Mouse (Mus musculus) large intestine, adult 2 months (tissue): Measurements from ENCODE around the gene Ephb1. TPM values are rescaled to one million over a fixed set of nuclear protein-coding genes. Genes with fewer than 3 reads are reported as not detected.

Experiments
- DNase-seq: peaks from one replicate; pipeline ENCODE4 v3.0.0-alpha.2; 2012; ENCODE audit warnings: low read depth, low spot score
- WGBS: fragments of 180-500 bp; shearing (Covaris S2); methylation state at CpG from one replicate; pipeline ENCODE4 v1.1.7; 2018; 5-methylcytosine and 5-hydroxymethylcytosine counted together
- polyA plus RNA-seq: library from polyadenylated mRNA; depleted of rRNA; stranded (reverse); fragments of >200 nt; gene quantifications from 2 replicates; pipeline ENCODE4 v1.2.3, GENCODE M21; 2012

The Ephb1 gene
- polyA plus RNA-seq, 1 experiment, result 0.56 TPM

DNA sequence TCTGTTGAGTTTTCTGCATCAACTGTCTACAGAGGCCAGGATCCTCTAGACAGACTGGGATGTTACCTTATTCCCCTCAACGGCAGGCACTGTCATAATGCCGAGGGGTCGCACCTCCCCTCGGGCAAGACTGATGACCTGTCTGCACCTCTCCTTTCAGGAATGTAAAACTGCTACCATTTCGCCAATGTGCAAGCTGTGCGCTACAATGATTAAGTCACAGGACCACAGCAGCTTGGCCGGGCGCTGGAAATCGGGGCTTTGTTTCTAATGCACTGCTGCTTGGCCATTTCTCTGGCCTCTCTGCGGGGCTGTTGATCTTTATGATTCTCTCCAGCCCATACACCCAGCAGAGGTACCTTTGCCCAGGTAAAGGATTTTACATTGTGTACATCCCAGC is 346.8 kb downstream of the Ephb1 start:
- no peak for DNase-seq
- 89% methylated on average over 10 of the region's 10 CpGs for WGBS

GRCm38 (mm10) chr9:102006539-102006938 is 348.0 kb downstream of the Ephb1 start:
- DNase-seq, result no peak
- 47% methylated on average over 2 of the region's 2 CpGs for WGBS

DNA sequence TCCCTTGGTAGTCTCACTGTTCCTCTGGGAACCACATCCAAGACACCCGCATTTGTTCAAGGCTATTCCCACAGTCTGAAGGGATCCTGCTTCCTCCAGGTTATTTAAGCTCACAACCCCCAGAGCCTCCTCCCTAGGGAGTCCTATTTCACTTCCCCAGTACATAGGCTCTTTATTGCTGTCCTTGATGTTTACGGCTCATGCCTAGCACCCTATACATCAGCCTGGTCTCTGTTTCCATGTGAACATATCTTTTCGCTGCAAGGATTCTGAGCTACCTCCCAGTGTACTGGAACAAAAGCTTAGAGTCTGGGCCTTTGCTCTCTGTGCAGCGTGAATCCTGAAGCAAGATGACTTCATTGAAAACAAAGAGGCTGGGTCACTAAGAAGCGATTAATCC is 351.6 kb downstream of the Ephb1 start:
- DNase-seq, result no peak
- 63% methylated on average over 5 of the region's 5 CpGs for WGBS

GRCm38 (mm10) chr9:102002186-102002585 is 352.3 kb downstream of the Ephb1 start:
- WGBS, result 84% methylated on average over 10 of the region's 10 CpGs
- DNase-seq, result no peak

DNA sequence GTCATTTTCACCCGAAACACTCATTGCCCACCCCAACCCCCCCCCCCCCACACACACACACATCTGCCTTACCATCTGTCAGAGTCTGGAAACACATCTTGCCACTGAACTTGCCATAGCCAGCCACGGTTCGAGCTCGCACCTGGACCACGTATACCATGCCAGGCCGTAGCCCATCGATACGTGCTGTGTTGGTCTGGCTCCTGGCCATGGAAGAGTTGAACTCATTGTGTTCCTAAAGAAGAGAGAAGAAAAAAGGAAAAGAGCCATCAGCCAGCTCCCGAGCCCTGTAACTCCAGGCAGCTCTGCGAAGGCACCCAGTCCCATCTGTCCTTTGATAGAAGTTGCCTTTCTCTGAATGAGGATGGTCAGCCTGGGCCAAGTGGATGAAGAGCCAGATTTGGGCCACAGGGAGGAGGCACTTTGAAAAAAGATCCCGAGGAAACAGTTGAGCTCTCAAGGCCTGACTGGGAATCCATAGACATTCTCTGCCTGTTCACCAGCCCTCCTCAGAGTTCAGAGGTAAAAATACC is 352.8 kb downstream of the Ephb1 start:
- DNase-seq, result no peak
- WGBS, result 89% methylated on average over 11 of the region's 11 CpGs

DNA sequence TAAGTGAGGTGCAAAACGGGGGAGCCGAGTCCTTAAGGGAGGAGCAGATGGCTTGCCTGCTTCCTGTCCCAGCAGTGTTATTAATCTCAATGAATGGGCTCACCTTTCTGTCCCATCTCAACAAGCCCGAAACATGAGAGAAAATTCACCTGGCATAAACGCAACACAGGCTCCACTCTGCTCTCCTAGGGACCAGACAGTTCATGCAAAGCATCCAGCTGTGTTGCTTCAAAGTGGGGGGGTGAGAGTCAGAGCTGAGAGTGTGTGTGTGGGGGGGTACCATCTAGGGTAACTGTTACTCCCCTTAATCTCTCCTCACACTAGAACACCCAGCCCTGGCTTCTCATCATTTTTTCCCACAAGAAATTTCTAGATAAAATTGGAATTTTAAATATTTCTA is 354.8 kb downstream of the Ephb1 start:
- WGBS, result 67% methylated on average over 4 of the region's 4 CpGs
- DNase-seq, result no peak

DNA sequence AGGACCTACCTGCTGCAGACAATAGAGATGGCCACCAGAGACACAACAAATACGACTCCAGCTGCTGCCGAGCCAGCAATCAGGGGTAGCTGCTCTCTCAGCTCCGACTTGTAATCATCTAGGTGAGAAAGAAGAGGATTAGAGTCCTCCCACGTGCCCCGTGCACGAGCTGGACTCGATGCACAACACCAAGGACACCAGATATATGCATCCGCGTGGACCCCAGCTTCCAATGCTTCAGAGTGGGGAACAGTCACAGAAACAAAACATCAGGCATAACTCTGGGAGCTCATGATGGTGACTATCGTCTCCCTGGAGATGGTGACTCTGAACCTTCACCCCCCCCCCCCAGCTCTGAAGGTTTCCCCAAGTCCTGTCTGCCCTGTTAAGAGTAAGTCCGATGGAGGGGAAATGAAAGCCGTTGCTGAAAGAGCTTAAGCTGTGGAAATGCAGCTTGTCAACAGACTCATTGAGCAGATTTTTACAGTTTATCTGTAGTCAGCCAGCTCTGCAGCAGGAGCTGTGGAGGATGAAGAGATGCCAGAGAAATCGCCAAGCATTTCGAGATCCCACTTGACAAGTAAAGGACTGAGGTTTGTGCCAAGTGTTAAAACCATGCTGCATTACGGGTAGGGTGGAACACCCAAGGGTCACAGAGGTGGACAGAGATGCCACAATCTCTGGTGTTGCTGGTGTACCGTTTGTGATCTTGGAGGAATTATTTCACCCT is 357.6 kb downstream of the Ephb1 start:
- WGBS, result 68% methylated on average over 16 of the region's 16 CpGs

GRCm38 (mm10) chr9:101996183-101996582 is 358.3 kb downstream of the Ephb1 start:
- 79% methylated on average over 7 of the region's 7 CpGs for WGBS
- no peak for DNase-seq

More for the DNA sequence above, 357.6 kb downstream of the Ephb1 start:
- no peak for DNase-seq

DNA sequence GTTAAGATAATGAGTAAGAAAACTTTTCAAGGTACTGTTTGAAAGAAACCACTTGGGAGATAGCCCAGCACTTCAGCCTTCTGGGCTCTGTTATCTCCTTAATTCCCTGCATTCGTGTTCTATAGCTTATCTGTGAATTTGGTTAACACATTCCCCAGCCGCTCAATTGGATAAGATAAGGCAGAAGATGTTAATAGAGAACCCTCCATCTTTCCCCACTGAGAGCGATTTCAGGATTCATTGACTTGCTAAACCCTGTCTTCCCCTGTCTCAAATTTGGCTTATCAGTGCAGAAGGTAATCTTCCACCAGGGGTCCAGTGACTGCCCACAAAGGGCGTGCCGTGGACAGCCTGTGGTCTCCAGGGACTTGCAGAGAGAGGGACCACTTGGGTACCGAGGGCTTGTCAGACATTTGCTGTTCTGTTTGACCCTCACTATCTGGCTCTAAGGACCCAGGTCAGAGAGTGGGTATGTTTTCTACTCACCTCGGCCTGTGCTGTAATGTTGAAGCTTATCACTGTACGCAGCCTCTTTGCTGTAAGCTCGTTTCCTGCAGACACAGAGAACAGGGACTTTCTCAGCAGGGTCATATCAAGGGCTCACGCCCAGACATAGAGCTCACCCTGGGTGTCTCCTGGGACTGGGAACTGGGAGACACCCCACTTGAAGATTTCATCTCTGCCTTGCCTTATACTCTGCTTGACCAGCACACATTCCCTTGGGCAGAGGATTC is 358.9 kb downstream of the Ephb1 start:
- no peak for DNase-seq
- 58% methylated on average over 10 of the region's 10 CpGs for WGBS

GRCm38 (mm10) chr9:101994086-101994485 is 360.4 kb downstream of the Ephb1 start:
- 75% methylated on average over 2 of the region's 2 CpGs for WGBS
- no peak for DNase-seq

GRCm38 (mm10) chr9:101990836-101991235 is 363.7 kb downstream of the Ephb1 start:
- WGBS, result 80% methylated on average over 12 of the region's 12 CpGs

DNA sequence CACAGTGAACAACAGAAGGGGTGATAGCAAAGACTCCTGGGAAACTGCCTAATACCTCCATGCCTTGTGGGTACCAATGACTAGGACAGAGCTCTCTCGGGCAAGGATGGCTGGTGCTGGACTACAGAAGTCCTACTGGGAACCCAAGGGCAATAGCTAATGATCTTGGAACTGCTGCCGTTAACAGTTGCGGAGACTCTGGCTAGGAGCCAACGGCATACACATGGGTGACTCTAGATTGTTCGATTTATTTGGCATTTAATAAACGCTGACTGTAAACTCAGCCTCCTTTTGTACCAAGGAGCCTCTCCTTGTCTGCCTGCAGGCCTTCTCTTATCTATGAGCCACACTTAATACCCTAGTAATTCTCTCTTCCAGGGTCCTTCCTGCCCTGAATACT is 364.5 kb downstream of the Ephb1 start:
- DNase-seq, result no peak
- 75% methylated on average over 6 of the region's 6 CpGs for WGBS

More at GRCm38 (mm10) chr9:101990836-101991235, 363.7 kb downstream of the Ephb1 start:
- no peak for DNase-seq

DNA sequence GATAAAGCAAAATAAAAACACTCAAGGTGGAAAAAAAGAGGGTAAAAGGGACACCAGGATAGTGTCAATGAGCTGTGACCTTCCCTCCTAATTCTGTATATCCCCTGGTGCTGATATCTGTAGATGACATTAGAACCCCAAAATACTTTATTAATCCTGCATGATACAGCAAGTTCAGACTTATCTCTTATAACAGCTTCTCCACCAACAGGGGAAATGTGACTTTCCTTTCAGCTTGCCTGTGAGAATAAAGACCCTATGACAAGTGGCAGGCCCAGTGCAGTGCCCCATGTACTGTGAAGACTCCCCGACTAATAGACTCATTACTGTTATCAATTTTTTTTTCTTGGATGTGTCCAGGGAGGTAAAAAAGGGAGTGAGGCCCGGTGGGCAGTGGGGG is 367.6 kb downstream of the Ephb1 start:
- 79% methylated on average over 2 of the region's 2 CpGs for WGBS
- DNase-seq, result no peak

- no peak for DNase-seq
- 65% methylated on average over 7 of the region's 7 CpGs for WGBS
Observed at GRCm38 (mm10) chr9:101982378-101982777, 372.1 kb downstream of the Ephb1 start.

GRCm38 (mm10) chr9:101981161-101981560 is 373.3 kb downstream of the Ephb1 start:
- WGBS, result 72% methylated on average over 2 of the region's 2 CpGs
- DNase-seq, result no peak

GRCm38 (mm10) chr9:101976884-101977465 is 377.5 kb downstream of the Ephb1 start:
- WGBS, result 88% methylated on average over 4 of the region's 4 CpGs
- DNase-seq, result no peak

DNA sequence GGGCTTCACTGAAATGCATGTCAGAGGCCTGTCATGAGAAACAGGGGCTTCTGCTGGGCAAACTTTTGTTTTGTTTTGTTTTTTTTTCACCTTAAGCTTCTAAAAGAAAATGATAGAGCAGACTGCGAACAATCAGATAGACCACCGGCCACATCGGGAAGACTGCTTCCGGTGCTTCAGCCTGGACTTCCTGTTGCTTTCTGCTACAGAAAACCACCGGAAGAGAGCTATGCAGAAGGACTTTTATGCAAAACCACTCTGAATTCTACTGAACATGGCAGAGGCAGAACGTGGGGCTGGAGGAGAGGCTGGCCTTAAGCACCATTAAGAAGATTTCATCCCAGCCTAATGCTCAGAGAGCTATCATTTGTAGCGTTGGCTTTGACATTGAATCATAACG is 382.2 kb downstream of the Ephb1 start:
- WGBS, result 70% methylated on average over 8 of the region's 8 CpGs
- no peak for DNase-seq

- WGBS, result 46% methylated on average over 6 of the region's 6 CpGs
- no peak for DNase-seq
Observed at GRCm38 (mm10) chr9:101971806-101972205, 382.7 kb downstream of the Ephb1 start.

- no peak for DNase-seq
- 27% methylated on average over 4 of the region's 4 CpGs for WGBS
Observed at GRCm38 (mm10) chr9:101956228-101956627, 398.3 kb downstream of the Ephb1 start.

DNA sequence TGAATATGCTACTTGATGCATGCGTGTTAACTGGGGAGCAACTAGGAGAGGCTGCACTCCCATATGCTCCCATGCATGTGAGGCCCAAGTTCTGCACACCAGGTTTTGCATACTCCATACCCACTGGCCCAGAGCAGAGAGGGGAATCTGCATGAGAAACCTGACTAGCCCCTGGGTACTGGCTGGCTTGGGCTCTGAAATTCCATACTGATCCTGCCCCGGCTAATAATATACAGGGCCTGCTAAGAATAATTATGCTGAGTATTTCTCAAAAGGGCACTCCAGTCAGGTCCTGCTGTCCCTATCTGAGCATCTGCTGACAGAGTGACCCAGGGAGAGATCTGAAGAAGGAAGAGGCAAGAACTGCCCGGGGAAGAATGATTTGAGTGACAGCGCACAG is 400.0 kb downstream of the Ephb1 start:
- 90% methylated on average over 4 of the region's 4 CpGs for WGBS
- DNase-seq, result no peak

- DNase-seq, result no peak
- WGBS, result 15% methylated on average over 3 of the region's 3 CpGs
Observed at GRCm38 (mm10) chr9:101950101-101950500, 404.4 kb downstream of the Ephb1 start.
